Mouse (Mus musculus): Measurements from ENCODE around the gene Actl7a. TPM values are rescaled to one million over a fixed set of nuclear protein-coding genes. Genes with fewer than 3 reads are reported as not detected.

Actl7a gene
- polyA plus RNA-seq, 1 experiment from 2014 or later, result not detected

GRCm38 (mm10) chr4:56725839-56726238 is 17.4 kb upstream of the Actl7a start:
- 67% methylated on average over 8 of the region's 8 CpGs for WGBS
- Histone ChIP-seq H3K9me3 (replicated peaks) (no peaks in the 10 kb centered on the region), H3K4me3 (no peak overlapping the region), H3K36me3 (no peaks in the 10 kb centered on the region), H3K27me3 (ENCODE audit: low read depth, poor library complexity, severe bottlenecking) (no peaks in the 10 kb centered on the region), H3K4me1 (no peaks in the 10 kb centered on the region), H3K27ac (no peak overlapping the region)
- no peak for DNase-seq (ENCODE audit: low spot score)

- H3K4me1 ChIP-seq, result no peaks in the 10 kb centered on the region
- H3K27ac ChIP-seq, result no peak within 1 kb of the TSS
- no peaks in the 10 kb centered on the region for H3K27me3 ChIP-seq (ENCODE audit: low read depth, poor library complexity, severe bottlenecking)
- no peaks in the 10 kb centered on the region for H3K9me3 ChIP-seq (replicated peaks)
- H3K36me3 ChIP-seq, result peaks cover 18% of the 10 kb centered on the region
- WGBS, result 87% methylated on average over 18 of the region's 18 CpGs
- no peak within 1 kb of the TSS for H3K4me3 ChIP-seq
- DNase-seq (ENCODE audit: low spot score), result no peak
Measured at GRCm38 (mm10) chr4:56740020-56740485, 3.2 kb upstream of the Actl7a start, which contains the start of gene Gm26657. Gm26657 (plus strand) TSS chr4:56740070.

- Histone ChIP-seq H3K36me3 (peaks cover 24% of the 10 kb centered on the region), H3K4me1 (no peaks in the 10 kb centered on the region), H3K27me3 (ENCODE audit: low read depth, poor library complexity, severe bottlenecking) (no peaks in the 10 kb centered on the region), H3K9me3 (replicated peaks) (no peaks in the 10 kb centered on the region), H3K4me3 (no peak overlapping the region), H3K27ac (no peak overlapping the region)
- DNase-seq (ENCODE audit: low spot score), result no peak
- 96% methylated on average over 20 of the region's 20 CpGs for WGBS
Measured at GRCm38 (mm10) chr4:56740611-56741010, 2.6 kb upstream of the Actl7a start.

- DNase-seq (ENCODE audit: low spot score), result no peak
- H3K36me3 ChIP-seq, result peaks cover 29% of the 10 kb centered on the region
- H3K9me3 ChIP-seq (replicated peaks), result no peaks in the 10 kb centered on the region
- H3K27ac ChIP-seq, result no peak within 1 kb of the TSS
- H3K27me3 ChIP-seq (ENCODE audit: low read depth, poor library complexity, severe bottlenecking), result no peaks in the 10 kb centered on the region
- 94% methylated on average over 13 of the region's 13 CpGs for WGBS
- no peak within 1 kb of the TSS for H3K4me3 ChIP-seq
- no peaks in the 10 kb centered on the region for H3K4me1 ChIP-seq
Measured at GRCm38 (mm10) chr4:56741041-56741493, 2.1 kb upstream of the Actl7a start, which contains the start of gene Actl7b. Actl7b (minus strand) TSS chr4:56741443.

DNA sequence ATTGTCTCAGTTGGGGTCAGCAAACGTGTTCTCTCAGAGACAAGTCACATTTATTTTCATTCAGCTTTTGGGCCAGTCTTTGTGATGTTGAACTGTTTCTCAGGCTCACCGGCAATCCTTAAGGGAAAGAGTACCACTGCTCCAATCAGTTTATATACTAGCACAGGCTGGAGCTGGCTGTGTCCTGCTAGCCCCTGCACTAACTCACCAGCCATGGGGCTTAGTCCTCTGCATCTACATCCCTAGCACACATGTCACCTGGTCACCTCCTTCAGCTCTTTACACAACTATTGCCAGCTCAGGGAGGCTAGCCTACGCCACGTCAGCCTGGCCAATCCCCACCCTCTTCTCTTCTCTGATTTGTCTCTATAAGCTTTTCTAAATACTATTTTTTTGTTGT is 515 bp upstream of the Actl7a start:
- Histone ChIP-seq H3K27ac (no peak overlapping the region), H3K4me1 (no peaks in the 10 kb centered on the region), H3K36me3 (peaks cover 45% of the 10 kb centered on the region), H3K9me3 (replicated peaks) (no peaks in the 10 kb centered on the region), H3K4me3 (no peak overlapping the region), H3K27me3 (ENCODE audit: low read depth, poor library complexity, severe bottlenecking) (no peaks in the 10 kb centered on the region)
- no peak for DNase-seq (ENCODE audit: low spot score)
- 90% methylated on average over 4 of the region's 4 CpGs for WGBS

- Histone ChIP-seq H3K4me1 (no peaks in the 10 kb centered on the region), H3K27me3 (ENCODE audit: low read depth, poor library complexity, severe bottlenecking) (no peaks in the 10 kb centered on the region), H3K9me3 (replicated peaks) (no peaks in the 10 kb centered on the region), H3K36me3 (peaks cover 80% of the 10 kb centered on the region), H3K4me3 (no peak overlapping the region), H3K27ac (no peak overlapping the region)
- 98% methylated on average over 2 of the region's 2 CpGs for WGBS
- DNase-seq (ENCODE audit: low spot score), result no peak
Measured at GRCm38 (mm10) chr4:56746345-56746744, 3.1 kb downstream of the Actl7a start.

- Histone ChIP-seq H3K4me3 (no peak overlapping the region), H3K27ac (no peak overlapping the region), H3K4me1 (no peaks in the 10 kb centered on the region), H3K9me3 (replicated peaks) (no peaks in the 10 kb centered on the region), H3K36me3 (peaks cover 89% of the 10 kb centered on the region), H3K27me3 (ENCODE audit: low read depth, poor library complexity, severe bottlenecking) (no peaks in the 10 kb centered on the region)
- no peak for DNase-seq (ENCODE audit: low spot score)
- WGBS, result 96% methylated on average over 9 of the region's 9 CpGs
Measured at GRCm38 (mm10) chr4:56747456-56747855, 4.2 kb downstream of the Actl7a start.

DNA sequence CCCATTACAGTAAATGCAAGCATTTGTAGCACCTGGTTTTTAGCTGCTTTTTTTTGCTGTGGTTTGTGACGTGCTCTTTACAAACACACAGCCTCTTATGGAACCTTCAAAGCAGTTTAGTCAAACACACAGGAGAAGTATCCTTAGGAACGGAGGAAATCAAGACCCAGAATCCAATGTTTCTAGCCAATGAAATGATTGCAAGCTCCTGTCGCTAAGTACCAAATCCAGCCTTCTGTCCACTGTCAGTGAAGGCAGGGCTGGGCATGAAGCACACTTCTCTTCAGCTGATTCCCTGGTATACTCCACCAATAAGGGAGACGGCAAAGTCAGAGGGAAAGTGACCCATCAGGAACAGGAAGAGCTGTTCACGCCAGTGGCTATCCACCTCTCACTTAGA is 12.8 kb downstream of the Actl7a start:
- no peaks in the 10 kb centered on the region for H3K27me3 ChIP-seq (ENCODE audit: low read depth, poor library complexity, severe bottlenecking)
- no peak overlapping the region for H3K27ac ChIP-seq
- no peak for DNase-seq (ENCODE audit: low spot score)
- H3K36me3 ChIP-seq, result peaks cover 97% of the 10 kb centered on the region
- H3K4me3 ChIP-seq, result no peak overlapping the region
- no peaks in the 10 kb centered on the region for H3K4me1 ChIP-seq
- 94% methylated on average over 5 of the region's 5 CpGs for WGBS
- H3K9me3 ChIP-seq (replicated peaks), result no peaks in the 10 kb centered on the region

- no peaks in the 10 kb centered on the region for H3K27me3 ChIP-seq (ENCODE audit: low read depth, poor library complexity, severe bottlenecking)
- H3K4me1 ChIP-seq, result no peaks in the 10 kb centered on the region
- no peak for DNase-seq (ENCODE audit: low spot score)
- H3K36me3 ChIP-seq, result peaks cover 97% of the 10 kb centered on the region
- H3K27ac ChIP-seq, result no peak overlapping the region
- no peaks in the 10 kb centered on the region for H3K9me3 ChIP-seq (replicated peaks)
- 94% methylated on average over 10 of the region's 10 CpGs for WGBS
- no peak overlapping the region for H3K4me3 ChIP-seq
Measured at GRCm38 (mm10) chr4:56756966-56757600, 13.9 kb downstream of the Actl7a start.

DNA sequence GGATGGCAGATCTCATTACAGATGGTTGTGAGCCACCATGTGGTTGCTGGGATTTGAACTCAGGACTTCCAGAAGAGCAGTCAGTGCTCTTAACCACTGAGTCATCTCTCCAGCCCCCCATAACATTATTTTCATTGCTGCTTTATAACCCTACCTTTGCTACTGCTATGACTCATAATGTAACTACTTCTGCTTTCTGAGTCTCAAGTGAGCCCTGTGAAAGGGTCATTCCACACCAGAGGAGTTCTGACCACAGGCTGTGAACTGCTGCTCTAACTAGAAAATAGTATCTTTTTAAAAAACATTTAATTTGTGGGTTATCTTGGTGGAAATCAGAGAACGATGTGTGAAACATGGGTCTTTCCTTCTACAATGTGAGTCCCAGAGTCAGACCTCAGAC is 14.5 kb downstream of the Actl7a start:
- no peak overlapping the region for H3K27ac ChIP-seq
- no peaks in the 10 kb centered on the region for H3K9me3 ChIP-seq (replicated peaks)
- no peak for DNase-seq (ENCODE audit: low spot score)
- whole genome bisulfite sequencing, result 97% methylated on average over 1 of the region's 1 CpGs
- H3K27me3 ChIP-seq (ENCODE audit: low read depth, poor library complexity, severe bottlenecking), result no peaks in the 10 kb centered on the region
- H3K36me3 ChIP-seq, result peaks cover 100% of the 10 kb centered on the region
- H3K4me1 ChIP-seq, result no peaks in the 10 kb centered on the region
- H3K4me3 ChIP-seq, result no peak overlapping the region

DNA sequence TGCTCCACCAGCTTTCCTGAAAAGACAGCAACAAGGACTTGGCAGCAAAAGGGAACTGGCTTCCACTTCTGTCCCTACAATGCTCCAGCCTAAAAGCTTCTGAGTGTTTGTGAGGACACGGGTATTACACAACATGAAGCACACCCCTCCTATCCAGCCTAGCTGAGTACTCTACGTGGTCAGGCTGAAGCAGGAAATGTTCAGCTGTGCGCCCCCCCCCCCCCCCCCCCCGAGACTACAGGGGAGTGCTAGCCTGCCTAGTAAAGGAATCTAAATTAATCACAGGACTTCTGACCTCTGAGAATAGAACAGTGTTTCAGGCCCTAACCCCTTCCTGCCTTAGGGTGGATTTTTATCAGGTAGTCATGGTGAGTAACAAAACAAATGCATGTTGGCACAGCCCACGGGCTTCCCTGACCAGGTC is 24.7 kb downstream of the Actl7a start:
- no peaks in the 10 kb centered on the region for H3K27me3 ChIP-seq (ENCODE audit: low read depth, poor library complexity, severe bottlenecking)
- H3K4me1 ChIP-seq, result no peaks in the 10 kb centered on the region
- peaks cover 100% of the 10 kb centered on the region for H3K36me3 ChIP-seq
- H3K9me3 ChIP-seq (replicated peaks), result no peaks in the 10 kb centered on the region
- no peak overlapping the region for H3K4me3 ChIP-seq
- DNase-seq (ENCODE audit: low spot score), result no peak
- no peak overlapping the region for H3K27ac ChIP-seq
- 82% methylated on average over 5 of the region's 5 CpGs for WGBS

GRCm38 (mm10) chr4:56768913-56769312 is 25.7 kb downstream of the Actl7a start:
- H3K4me3 ChIP-seq, result no peak overlapping the region
- H3K27me3 ChIP-seq (ENCODE audit: low read depth, poor library complexity, severe bottlenecking), result no peaks in the 10 kb centered on the region
- H3K9me3 ChIP-seq (replicated peaks), result no peaks in the 10 kb centered on the region
- H3K27ac ChIP-seq, result no peak overlapping the region
- H3K4me1 ChIP-seq, result no peaks in the 10 kb centered on the region
- WGBS, result 92% methylated on average over 7 of the region's 7 CpGs
- peaks cover 100% of the 10 kb centered on the region for H3K36me3 ChIP-seq
- no peak for DNase-seq (ENCODE audit: low spot score)

- 79% methylated on average over 1 of the region's 1 CpGs for WGBS
- H3K27me3 ChIP-seq (ENCODE audit: low read depth, poor library complexity, severe bottlenecking), result no peaks in the 10 kb centered on the region
- no peak for DNase-seq (ENCODE audit: low spot score)
- H3K27ac ChIP-seq, result no peak overlapping the region
- no peak overlapping the region for H3K4me3 ChIP-seq
- no peaks in the 10 kb centered on the region for H3K4me1 ChIP-seq
- H3K36me3 ChIP-seq, result peaks cover 100% of the 10 kb centered on the region
- no peaks in the 10 kb centered on the region for H3K9me3 ChIP-seq (replicated peaks)
Measured at GRCm38 (mm10) chr4:56771065-56771464, 27.9 kb downstream of the Actl7a start.

- H3K4me3 ChIP-seq, result no peak overlapping the region
- H3K27me3 ChIP-seq (ENCODE audit: low read depth, poor library complexity, severe bottlenecking), result no peaks in the 10 kb centered on the region
- no peaks in the 10 kb centered on the region for H3K4me1 ChIP-seq
- H3K27ac ChIP-seq, result no peak overlapping the region
- DNase-seq (ENCODE audit: low spot score), result no peak
- no peaks in the 10 kb centered on the region for H3K9me3 ChIP-seq (replicated peaks)
- WGBS, result 49% methylated on average over 1 of the region's 1 CpGs
- H3K36me3 ChIP-seq, result peaks cover 94% of the 10 kb centered on the region
Measured at GRCm38 (mm10) chr4:56791373-56791772, 48.2 kb downstream of the Actl7a start.

Measured in limb, embryonic 10.5 days (tissue).